Mouse (Mus musculus) left cerebral cortex, adult 6 months (tissue): ENCODE measurements around the gene Ctnnd2. TPM values are rescaled to one million over a fixed set of nuclear protein-coding genes. Genes with fewer than 3 reads are reported as not detected.

ENCODE experiments used
- long read RNA-seq, 2 experiments: library from polyadenylated mRNA; unstranded; transcript quantifications; one replicate each; pipeline ENCODE4 v2.0.0; 2019 to 2020
- polyA plus RNA-seq: library from polyadenylated mRNA; unstranded; fragments of <200 nt; fragmentation: Nextera tagmentation; gene quantifications from 2 replicates; pipeline ENCODE4 v1.2.3, GENCODE M21; 2021

Gene Ctnnd2
- 27.0 and 41.7 TPM in 2 replicates for polyA plus RNA-seq
- long read RNA-seq, experiment 1, full-length matches to known transcripts, result 20 of 234 reads
- long read RNA-seq, experiment 1, partial matches to known transcripts, result 184 of 234 reads
- long read RNA-seq, experiment 1, other reads (novel, unspliced or antisense), result 30 of 234 reads
- long read RNA-seq, experiment 2, transcript Ctnnd2-212 (1 exons, 2,014 nt), result major isoform, 39 of 98 reads
- long read RNA-seq, experiment 2, partial matches to known transcripts, result 41 of 98 reads
- long read RNA-seq, experiment 2, other reads (novel, unspliced or antisense), result 18 of 98 reads

GRCm38 (mm10) chr15:30172391-30173281 is at the start of gene Ctnnd2:
TSS of gene Ctnnd2 (plus strand) at chr15:30172593.

